Mouse (Mus musculus): ENCODE data around the gene Apoa5. TPM values are rescaled to one million over a fixed set of nuclear protein-coding genes. Genes with fewer than 3 reads are reported as not detected.

Gene Apoa5
- total RNA-seq, 2 experiments from 2014 or later: not detected

Other genes with a start within 250 kb of the Apoa5 start
- gene Apoa1, start 40.1 kb upstream of the Apoa5 start, total RNA-seq (2015; ENCODE audit: low replicate concordance): not detected in 2 replicates
- gene Apoa1, start 40.1 kb upstream of the Apoa5 start, total RNA-seq (2017; ENCODE audit: low replicate concordance): not detected in 2 replicates
- not detected in 2 replicates for gene Apoc3, start 33.0 kb upstream of the Apoa5 start, total RNA-seq (2015; ENCODE audit: low replicate concordance)
- not detected in 2 replicates for gene Apoc3, start 33.0 kb upstream of the Apoa5 start, total RNA-seq (2017; ENCODE audit: low replicate concordance)
- gene Apoa4, start 27.9 kb upstream of the Apoa5 start, total RNA-seq (2015; ENCODE audit: low replicate concordance): not detected in 2 replicates
- not detected in 2 replicates for gene Apoa4, start 27.9 kb upstream of the Apoa5 start, total RNA-seq (2017; ENCODE audit: low replicate concordance)
- 5.4 and 9.6 TPM in 2 replicates for gene Zpr1, start 4.4 kb downstream of the Apoa5 start, total RNA-seq (2015; ENCODE audit: low replicate concordance)
- 5.9 and 6.3 TPM in 2 replicates for gene Zpr1, start 4.4 kb downstream of the Apoa5 start, total RNA-seq (2017; ENCODE audit: low replicate concordance)
- 5.4 and 13.0 TPM in 2 replicates for gene Bud13, start 14.4 kb downstream of the Apoa5 start, total RNA-seq (2015; ENCODE audit: low replicate concordance)
- 5.6 and 5.7 TPM in 2 replicates for gene Bud13, start 14.4 kb downstream of the Apoa5 start, total RNA-seq (2017; ENCODE audit: low replicate concordance)
- not detected in 2 replicates for gene 4931429L15Rik, start 51.4 kb downstream of the Apoa5 start, total RNA-seq (2015; ENCODE audit: low replicate concordance)
- not detected in 2 replicates for gene 4931429L15Rik, start 51.4 kb downstream of the Apoa5 start, total RNA-seq (2017; ENCODE audit: low replicate concordance)